Mouse (Mus musculus): ENCODE measurements around the gene Dapl1. TPM values are rescaled to one million over a fixed set of nuclear protein-coding genes. Genes with fewer than 3 reads are reported as not detected.
A peak's percentile ranks its signal among the peaks of the same experiment; 100 is the strongest.

Gene Dapl1
- polyA plus RNA-seq, 1 experiment, result 3.4 TPM

DNA sequence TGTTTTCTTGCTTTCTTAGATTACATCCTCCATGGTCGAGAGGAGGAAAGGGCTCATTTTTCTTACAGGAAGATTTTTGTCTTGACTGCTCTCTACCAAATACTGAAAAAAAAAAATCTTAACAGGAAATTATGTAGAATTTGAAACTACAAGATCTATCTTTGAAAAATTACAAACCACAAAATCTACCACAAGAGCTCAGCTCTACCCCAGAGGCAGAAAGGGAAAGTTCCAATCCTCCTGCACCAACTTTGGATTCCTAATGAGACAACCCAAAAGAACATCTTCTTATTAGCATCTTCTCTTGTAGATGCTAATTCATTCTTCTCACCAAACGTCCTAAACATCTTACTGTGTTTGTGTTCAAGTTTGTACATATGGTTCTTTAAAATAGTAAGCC is 3.8 kb downstream of the Dapl1 start:
- Histone ChIP-seq H3K4me1 (ENCODE audit: control insufficient read depth, insufficient read depth, insufficient read length) (no peaks in the 10 kb centered on the region; the same call in 1 of the 2 replicates), H3K27ac (ENCODE audit: insufficient read depth, low read length) (peak overlapping the region; percentile 79; the same call in 1 of the 2 replicates), H3K4me3 (ENCODE audit: extremely low read depth, insufficient read depth, insufficient read length) (no peak overlapping the region), H3K36me3 (ENCODE audit: control insufficient read depth, insufficient read depth, low read length) (no peaks in the 10 kb centered on the region), H3K27me3 (ENCODE audit: control insufficient read depth, insufficient read depth, low read length) (no peaks in the 10 kb centered on the region)
- WGBS, result 15% methylated on average over 2 of the region's 2 CpGs
- DNase-seq (ENCODE audit: low read depth in 1 of 2, low spot score in 2 of 2), result no peak
- TF ChIP-seq POLR2A (IDR thresholded peaks at IDR 0.05; ENCODE audit: low read depth, low read length) (no peak), CTCF (IDR thresholded peaks at IDR 0.05; ENCODE audit: extremely low read depth, insufficient read depth, insufficient read length, insufficient replicate concordance) (no peak)

DNA sequence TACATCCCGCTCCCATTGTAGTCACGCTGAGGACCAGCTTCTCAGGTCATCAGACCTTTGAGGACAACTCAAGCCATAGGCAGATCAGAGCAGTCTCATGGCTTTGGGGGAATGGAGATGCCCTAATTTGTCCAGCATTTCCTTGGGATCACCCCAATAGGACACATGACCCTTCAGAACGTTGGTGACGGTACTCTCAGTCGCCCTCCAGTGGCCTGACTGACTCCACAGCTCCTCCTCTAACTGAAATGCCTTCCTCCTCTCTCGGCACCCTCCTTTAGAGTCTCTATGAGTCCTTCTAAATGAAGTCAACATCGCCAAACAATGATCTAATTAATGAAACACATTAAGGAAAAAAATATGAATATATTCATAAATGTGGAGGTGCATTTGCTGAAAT is 5.9 kb downstream of the Dapl1 start:
- Histone ChIP-seq H3K4me3 (ENCODE audit: extremely low read depth, insufficient read depth, insufficient read length) (no peak overlapping the region), H3K27ac (ENCODE audit: insufficient read depth, low read length) (no peak overlapping the region), H3K4me1 (ENCODE audit: control insufficient read depth, insufficient read depth, insufficient read length) (no peaks in the 10 kb centered on the region; the same call in 1 of the 2 replicates), H3K27me3 (ENCODE audit: control insufficient read depth, insufficient read depth, low read length) (no peaks in the 10 kb centered on the region), H3K36me3 (ENCODE audit: control insufficient read depth, insufficient read depth, low read length) (no peaks in the 10 kb centered on the region)
- no peak for TF ChIP-seq POLR2A (IDR thresholded peaks at IDR 0.05; ENCODE audit: low read depth, low read length)
- TF ChIP-seq CTCF (IDR thresholded peaks at IDR 0.05; ENCODE audit: extremely low read depth, insufficient read depth, insufficient read length, insufficient replicate concordance), result no peak
- peak in 1 of 2 experiments; percentile 14 for DNase-seq (ENCODE audit: low read depth in 1 of 2, low spot score in 2 of 2)
- 75% methylated on average over 7 of the region's 7 CpGs for WGBS

DNA sequence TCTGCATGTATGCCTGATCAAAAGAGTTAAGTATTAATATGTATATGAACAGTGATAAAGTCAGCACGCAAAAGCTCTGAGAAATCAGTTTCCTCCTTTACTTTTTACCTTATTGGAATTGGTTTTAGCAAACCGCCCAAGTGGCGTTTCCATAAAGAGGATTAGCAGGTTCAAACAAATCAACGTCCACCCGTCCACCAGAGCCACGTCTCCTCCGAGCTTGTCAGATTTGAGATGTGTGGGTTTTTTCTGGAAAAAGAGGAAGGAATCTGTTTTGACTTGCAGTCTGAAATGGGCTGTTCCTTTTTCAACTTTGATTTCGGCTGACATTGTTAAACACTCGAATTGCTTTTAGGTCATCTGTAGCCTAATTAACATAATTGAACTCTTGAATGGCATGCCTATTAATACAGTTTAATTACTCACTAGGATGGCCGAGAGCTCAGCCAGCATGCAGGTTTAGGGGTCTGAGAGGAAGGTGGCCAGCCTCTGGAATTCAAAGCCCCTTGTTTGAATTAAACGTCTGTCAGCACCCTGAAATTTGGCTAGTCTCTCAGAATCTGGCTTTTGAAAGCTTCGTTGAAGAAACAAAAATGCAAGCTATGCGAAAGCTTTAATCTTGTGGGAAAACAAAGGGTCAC is 9.1 kb downstream of the Dapl1 start:
- H3K4me1 ChIP-seq (ENCODE audit: control insufficient read depth, insufficient read depth, insufficient read length), result no peaks in the 10 kb centered on the region
- no peak for DNase-seq (ENCODE audit: low read depth in 1 of 2, low spot score in 2 of 2)
- H3K27me3 ChIP-seq (ENCODE audit: control insufficient read depth, insufficient read depth, low read length), result no peaks in the 10 kb centered on the region
- no peaks in the 10 kb centered on the region for H3K36me3 ChIP-seq (ENCODE audit: control insufficient read depth, insufficient read depth, low read length)
- 36% methylated on average over 13 of the region's 13 CpGs for WGBS
- no peak overlapping the region for H3K27ac ChIP-seq (ENCODE audit: insufficient read depth, low read length)
- TF ChIP-seq CTCF (IDR thresholded peaks at IDR 0.05; ENCODE audit: extremely low read depth, insufficient read depth, insufficient read length, insufficient replicate concordance), result no peak
- no peak for TF ChIP-seq POLR2A (IDR thresholded peaks at IDR 0.05; ENCODE audit: low read depth, low read length)
- no peak overlapping the region for H3K4me3 ChIP-seq (ENCODE audit: extremely low read depth, insufficient read depth, insufficient read length)

GRCm38 (mm10) chr2:59499146-59499545 is 14.7 kb downstream of the Dapl1 start:
- WGBS, result 96% methylated on average over 8 of the region's 8 CpGs
- no peaks in the 10 kb centered on the region for H3K4me1 ChIP-seq (ENCODE audit: control insufficient read depth, insufficient read depth, insufficient read length)
- TF ChIP-seq POLR2A (IDR thresholded peaks at IDR 0.05; ENCODE audit: low read depth, low read length), result no peak
- TF ChIP-seq CTCF (IDR thresholded peaks at IDR 0.05; ENCODE audit: extremely low read depth, insufficient read depth, insufficient read length, insufficient replicate concordance), result no peak
- H3K4me3 ChIP-seq (ENCODE audit: extremely low read depth, insufficient read depth, insufficient read length), result no peak overlapping the region
- H3K27ac ChIP-seq (ENCODE audit: insufficient read depth, low read length), result no peak overlapping the region
- H3K27me3 ChIP-seq (ENCODE audit: control insufficient read depth, insufficient read depth, low read length), result no peaks in the 10 kb centered on the region
- no peak for DNase-seq (ENCODE audit: low read depth in 1 of 2, low spot score in 2 of 2)
- no peaks in the 10 kb centered on the region for H3K36me3 ChIP-seq (ENCODE audit: control insufficient read depth, insufficient read depth, low read length)

- Histone ChIP-seq H3K4me1 (ENCODE audit: control insufficient read depth, insufficient read depth, insufficient read length) (no peaks in the 10 kb centered on the region), H3K27ac (ENCODE audit: insufficient read depth, low read length) (no peak overlapping the region), H3K36me3 (ENCODE audit: control insufficient read depth, insufficient read depth, low read length) (no peaks in the 10 kb centered on the region), H3K27me3 (ENCODE audit: control insufficient read depth, insufficient read depth, low read length) (no peaks in the 10 kb centered on the region), H3K4me3 (ENCODE audit: extremely low read depth, insufficient read depth, insufficient read length) (no peak overlapping the region)
- 93% methylated on average over 2 of the region's 2 CpGs for WGBS
- DNase-seq (ENCODE audit: low read depth in 1 of 2, low spot score in 2 of 2), result no peak
- TF ChIP-seq POLR2A (IDR thresholded peaks at IDR 0.05; ENCODE audit: low read depth, low read length), result no peak
- TF ChIP-seq CTCF (IDR thresholded peaks at IDR 0.05; ENCODE audit: extremely low read depth, insufficient read depth, insufficient read length, insufficient replicate concordance), result no peak
These were observed 15.3 kb downstream of the Dapl1 start for GRCm38 (mm10) chr2:59499717-59500116.

DNA sequence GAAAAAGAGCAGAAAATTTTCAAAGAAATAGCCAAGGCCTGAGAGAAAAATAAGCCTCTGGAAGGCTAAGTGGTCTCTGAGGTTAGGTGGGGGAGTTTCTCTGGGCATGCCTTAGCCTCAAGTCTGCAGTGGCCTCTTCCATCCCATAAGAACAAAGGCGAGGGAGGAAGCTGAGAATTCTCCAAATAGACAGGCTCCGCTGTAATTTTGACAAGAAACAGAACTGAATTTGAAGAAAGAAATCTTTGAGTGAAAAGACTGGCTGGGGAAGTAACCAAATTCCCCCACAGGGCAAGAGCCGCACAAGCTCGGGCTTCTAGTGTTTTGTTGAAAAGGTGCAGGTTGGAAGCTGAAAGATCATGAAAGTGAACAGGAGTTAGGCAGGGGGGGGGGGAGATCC is 24.6 kb downstream of the Dapl1 start:
- 73% methylated on average over 4 of the region's 4 CpGs for WGBS
- DNase-seq (ENCODE audit: low read depth in 1 of 2, low spot score in 2 of 2), result no peak
- H3K36me3 ChIP-seq (ENCODE audit: control insufficient read depth, insufficient read depth, low read length), result no peaks in the 10 kb centered on the region
- no peaks in the 10 kb centered on the region for H3K4me1 ChIP-seq (ENCODE audit: control insufficient read depth, insufficient read depth, insufficient read length)
- H3K27me3 ChIP-seq (ENCODE audit: control insufficient read depth, insufficient read depth, low read length), result no peaks in the 10 kb centered on the region
- H3K27ac ChIP-seq (ENCODE audit: insufficient read depth, low read length), result no peak overlapping the region
- H3K4me3 ChIP-seq (ENCODE audit: extremely low read depth, insufficient read depth, insufficient read length), result no peak overlapping the region
- TF ChIP-seq CTCF (IDR thresholded peaks at IDR 0.05; ENCODE audit: extremely low read depth, insufficient read depth, insufficient read length, insufficient replicate concordance) (no peak), POLR2A (IDR thresholded peaks at IDR 0.05; ENCODE audit: low read depth, low read length) (no peak)

- Histone ChIP-seq H3K36me3 (ENCODE audit: control insufficient read depth, insufficient read depth, low read length) (no peaks in the 10 kb centered on the region), H3K4me1 (ENCODE audit: control insufficient read depth, insufficient read depth, insufficient read length) (no peaks in the 10 kb centered on the region), H3K27me3 (ENCODE audit: control insufficient read depth, insufficient read depth, low read length) (no peaks in the 10 kb centered on the region), H3K27ac (ENCODE audit: insufficient read depth, low read length) (no peak overlapping the region), H3K4me3 (ENCODE audit: extremely low read depth, insufficient read depth, insufficient read length) (no peak overlapping the region)
- no peak for TF ChIP-seq CTCF (IDR thresholded peaks at IDR 0.05; ENCODE audit: extremely low read depth, insufficient read depth, insufficient read length, insufficient replicate concordance)
- no peak for TF ChIP-seq POLR2A (IDR thresholded peaks at IDR 0.05; ENCODE audit: low read depth, low read length)
- WGBS, result 84% methylated on average over 9 of the region's 9 CpGs
- DNase-seq (ENCODE audit: low read depth in 1 of 2, low spot score in 2 of 2), result no peak
These were observed 26.0 kb downstream of the Dapl1 start for GRCm38 (mm10) chr2:59510416-59510815.
